Mouse (Mus musculus) embryonic facial prominence, embryonic 10.5 days (tissue): ENCODE results near the gene Nhlh1. TPM values are rescaled to one million over a fixed set of nuclear protein-coding genes. Genes with fewer than 3 reads are reported as not detected.
A peak's percentile ranks its signal among the peaks of the same experiment; 100 is the strongest.

Experiments used
- DNase-seq: peaks from one replicate; pipeline ENCODE4 v3.0.0-alpha.2; 2017; ENCODE audit warnings: low spot score
- H3K27ac ChIP-seq: fragments of 300-500 bp; sonication (generic); replicated peaks from 2 replicates; pipeline ENCODE4 v1.5.1; 2016; ENCODE audit warnings: mild to moderate bottlenecking
- H3K27me3 ChIP-seq: fragments of 300-500 bp; sonication (generic); replicated peaks from 2 replicates; pipeline ENCODE4 v1.6.1; 2016; ENCODE audit warnings: low read depth, mild to moderate bottlenecking; ENCODE audit not compliant: poor library complexity, severe bottlenecking
- H3K36me3 ChIP-seq: fragments of 300-500 bp; sonication (generic); replicated peaks from 2 replicates; pipeline ENCODE4 v1.6.1; 2016; ENCODE audit warnings: mild to moderate bottlenecking, moderate library complexity
- H3K4me1 ChIP-seq: fragments of 300-500 bp; sonication (generic); 2 replicates; pipeline ENCODE4 v1.6.1; 2016
- H3K4me3 ChIP-seq: fragments of 300-500 bp; sonication (generic); 2 replicates; pipeline ENCODE4 v1.5.1; 2016; ENCODE audit warnings: mild to moderate bottlenecking, moderate library complexity
- H3K9me3 ChIP-seq: fragments of 300-500 bp; sonication (generic); 2 replicates; pipeline ENCODE4 v1.6.1; 2016; ENCODE audit warnings: mild to moderate bottlenecking
- WGBS: fragments of 180-500 bp; shearing (Covaris S2); methylation state at CpG from one replicate; pipeline ENCODE4 v1.1.7; 2016; 5-methylcytosine and 5-hydroxymethylcytosine counted together
- polyA plus RNA-seq: library from polyadenylated mRNA; unstranded; fragments of >200 nt; fragmentation: Nextera tagmentation; extraction: Ambion mirVana; gene quantifications from 2 replicates; pipeline ENCODE4 v1.2.1, GENCODE M21; 2016

Nhlh1 gene
- polyA plus RNA-seq, 1 experiment from 2014 or later: 4.7 TPM

DNA sequence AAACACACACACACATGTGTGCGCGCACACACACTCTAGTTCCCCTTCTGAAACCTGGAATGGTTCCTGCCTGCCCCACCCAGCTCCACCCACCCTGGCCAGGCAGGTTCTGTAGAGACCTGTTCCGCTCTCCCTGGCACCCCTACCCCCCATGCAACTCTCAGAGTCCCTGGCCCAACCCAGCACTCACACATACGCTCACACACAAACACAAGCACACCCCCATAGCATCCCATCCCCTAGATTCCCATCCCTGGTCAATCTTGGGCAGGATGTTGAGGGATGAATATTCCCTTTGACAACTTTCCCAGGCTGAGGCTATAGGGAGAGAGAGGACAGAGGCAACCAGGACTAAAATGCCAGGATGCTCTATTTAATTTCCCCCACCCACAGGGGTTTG, 38.0 kb downstream of the Nhlh1 start:
- DNase-seq: no peak
- H3K27ac ChIP-seq: peak overlapping the region; percentile 78
- no peak overlapping the region for H3K4me3 ChIP-seq
- WGBS: 85% methylated on average over 4 of the region's 4 CpGs
- H3K9me3 ChIP-seq: no peaks in the 10 kb centered on the region
- H3K36me3 ChIP-seq: peaks cover 66% of the 10 kb centered on the region
- H3K27me3 ChIP-seq: no peaks in the 10 kb centered on the region
- peaks cover 92% of the 10 kb centered on the region for H3K4me1 ChIP-seq

DNA sequence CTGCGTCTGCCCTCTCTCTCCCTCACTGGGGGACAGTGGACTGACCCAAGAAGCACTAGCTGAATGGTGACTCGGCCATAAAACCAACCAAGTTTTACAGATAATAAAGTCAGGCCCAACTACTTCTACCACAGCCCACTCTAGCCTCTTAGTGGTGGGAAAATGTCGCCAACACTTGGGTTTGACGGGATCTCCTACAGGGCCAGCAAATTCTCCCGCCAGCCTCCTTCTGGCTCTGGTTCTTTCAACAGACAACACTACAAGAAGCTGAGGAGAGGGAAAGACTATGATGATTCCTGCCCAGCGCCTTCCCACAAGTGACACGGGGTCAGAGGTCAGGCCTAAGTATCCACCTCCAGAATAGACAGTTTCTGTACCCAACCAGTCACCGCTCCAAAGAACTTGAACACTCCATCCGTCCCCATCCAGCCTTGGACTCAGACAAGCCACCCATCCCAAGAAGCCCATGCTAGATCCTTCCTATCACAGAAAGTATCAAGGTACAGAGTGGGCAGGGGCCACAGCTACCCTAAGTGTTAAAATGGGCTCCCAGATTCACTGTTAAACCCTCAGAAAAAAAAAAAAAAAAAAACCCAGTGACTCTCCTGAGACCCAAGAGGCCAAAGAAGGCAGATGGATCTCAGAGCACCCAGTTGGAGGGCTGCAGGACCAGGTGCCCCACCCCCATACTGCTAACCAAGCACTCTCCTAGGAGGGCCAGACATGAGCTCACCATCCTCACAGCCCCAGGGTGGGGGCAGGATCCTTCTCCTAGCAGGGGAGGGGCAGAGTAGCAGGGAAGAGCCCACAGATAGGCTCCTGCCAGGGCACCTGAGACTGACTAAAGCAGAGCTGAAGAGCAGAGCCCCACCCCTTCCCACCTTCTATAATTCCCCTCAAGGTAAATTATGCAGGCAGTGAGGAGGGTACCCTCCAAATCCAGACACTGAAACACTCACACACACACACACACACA, 38.7 kb downstream of the Nhlh1 start:
- H3K27me3 ChIP-seq: no peaks in the 10 kb centered on the region
- H3K27ac ChIP-seq: peak overlapping the region; percentile 78
- H3K4me3 ChIP-seq: 0 out of 2 replicates have a peak overlapping the region, but pooled peaks have one; percentile 21
- peaks cover 60% of the 10 kb centered on the region for H3K36me3 ChIP-seq
- H3K4me1 ChIP-seq: peaks cover 91% of the 10 kb centered on the region
- H3K9me3 ChIP-seq: no peaks in the 10 kb centered on the region
- no peak for DNase-seq
- WGBS: 81% methylated on average over 9 of the region's 9 CpGs

DNA sequence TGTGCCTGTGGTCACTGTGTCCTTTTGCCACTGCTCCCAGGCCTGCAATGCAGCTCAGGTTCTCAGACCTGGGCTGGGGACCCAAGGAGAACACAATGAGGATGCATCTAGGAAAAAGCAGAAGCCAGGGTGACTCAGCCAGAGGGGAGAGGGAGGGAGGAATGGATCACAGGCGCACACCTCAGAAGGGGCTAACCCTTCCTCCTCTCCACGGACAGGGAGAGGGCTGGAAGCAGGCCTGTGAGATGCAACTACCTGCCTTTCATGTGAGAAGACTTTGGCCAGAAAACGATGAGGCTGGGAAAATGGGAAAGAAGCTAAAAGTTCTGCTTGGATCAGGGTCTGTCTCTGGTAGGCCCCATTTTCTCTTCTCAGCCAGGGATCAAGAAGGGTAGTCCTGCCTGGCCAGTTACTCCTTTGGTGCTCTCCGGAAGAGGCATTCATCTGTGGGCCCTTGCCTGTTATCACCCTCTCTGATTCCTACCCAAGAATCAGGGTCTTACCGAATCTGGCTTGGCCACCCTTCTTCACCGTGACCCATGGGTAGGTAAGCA, 39.8 kb downstream of the Nhlh1 start:
- 70% methylated on average over 6 of the region's 6 CpGs for WGBS
- Histone ChIP-seq H3K4me1 (peaks cover 92% of the 10 kb centered on the region), H3K9me3 (no peaks in the 10 kb centered on the region), H3K36me3 (peaks cover 61% of the 10 kb centered on the region), H3K27ac (peak overlapping the region; percentile 78), H3K27me3 (no peaks in the 10 kb centered on the region), H3K4me3 (peak overlapping the region; percentile 37)
- DNase-seq: no peak

GRCm38 (mm10) chr1:172016660-172017516, 40.5 kb downstream of the Nhlh1 start:
- Histone ChIP-seq H3K27ac (peak overlapping the region; percentile 78), H3K4me3 (peak overlapping the region; percentile 37), H3K9me3 (no peaks in the 10 kb centered on the region), H3K4me1 (peaks cover 87% of the 10 kb centered on the region), H3K27me3 (no peaks in the 10 kb centered on the region), H3K36me3 (peaks cover 61% of the 10 kb centered on the region)
- WGBS: 30% methylated on average over 6 of the region's 6 CpGs
- DNase-seq: peak; percentile 84

GRCm38 (mm10) chr1:172016031-172016430, 41.3 kb downstream of the Nhlh1 start:
- Histone ChIP-seq H3K9me3 (no peaks in the 10 kb centered on the region), H3K27me3 (no peaks in the 10 kb centered on the region), H3K36me3 (peaks cover 62% of the 10 kb centered on the region), H3K4me1 (peaks cover 84% of the 10 kb centered on the region), H3K4me3 (peak overlapping the region; percentile 37), H3K27ac (peak overlapping the region; percentile 78)
- WGBS: 82% methylated on average over 8 of the region's 8 CpGs
- no peak for DNase-seq

- Histone ChIP-seq H3K9me3 (no peaks in the 10 kb centered on the region), H3K27me3 (no peaks in the 10 kb centered on the region), H3K36me3 (peaks cover 62% of the 10 kb centered on the region), H3K4me3 (peak overlapping the region; percentile 37; the same call in 1 of the 2 replicates), H3K27ac (peak overlapping the region; percentile 78), H3K4me1 (peaks cover 78% of the 10 kb centered on the region)
- DNase-seq: no peak
- WGBS: 71% methylated on average over 9 of the region's 9 CpGs
These were observed 41.9 kb downstream of the Nhlh1 start for GRCm38 (mm10) chr1:172015312-172015939.

GRCm38 (mm10) chr1:172014771-172015170, 42.6 kb downstream of the Nhlh1 start:
- Histone ChIP-seq H3K36me3 (peaks cover 62% of the 10 kb centered on the region), H3K9me3 (no peaks in the 10 kb centered on the region), H3K4me3 (0 out of 2 replicates have a peak overlapping the region, but pooled peaks have one; percentile 21), H3K4me1 (peaks cover 71% of the 10 kb centered on the region), H3K27ac (peak overlapping the region; percentile 78), H3K27me3 (no peaks in the 10 kb centered on the region)
- 84% methylated on average over 9 of the region's 9 CpGs for WGBS
- no peak for DNase-seq

GRCm38 (mm10) chr1:172012030-172012429, 45.3 kb downstream of the Nhlh1 start:
- Histone ChIP-seq H3K4me3 (no peak overlapping the region), H3K27me3 (no peaks in the 10 kb centered on the region), H3K36me3 (peaks cover 73% of the 10 kb centered on the region), H3K9me3 (no peaks in the 10 kb centered on the region), H3K27ac (no peak overlapping the region), H3K4me1 (peaks cover 44% of the 10 kb centered on the region)
- DNase-seq: peak; percentile 76
- 29% methylated on average over 5 of the region's 5 CpGs for WGBS

- peaks cover 91% of the 10 kb centered on the region for H3K36me3 ChIP-seq
- peaks cover 26% of the 10 kb centered on the region for H3K4me1 ChIP-seq
- no peaks in the 10 kb centered on the region for H3K9me3 ChIP-seq
- H3K27me3 ChIP-seq: no peaks in the 10 kb centered on the region
- no peak for DNase-seq
- 91% methylated on average over 20 of the region's 20 CpGs for WGBS
- H3K27ac ChIP-seq: no peak overlapping the region
- H3K4me3 ChIP-seq: no peak overlapping the region
These were observed 47.1 kb downstream of the Nhlh1 start for GRCm38 (mm10) chr1:172010042-172010824.

GRCm38 (mm10) chr1:172009406-172009805, 48.0 kb downstream of the Nhlh1 start:
- no peaks in the 10 kb centered on the region for H3K27me3 ChIP-seq
- H3K4me1 ChIP-seq: peaks cover 18% of the 10 kb centered on the region
- no peaks in the 10 kb centered on the region for H3K9me3 ChIP-seq
- DNase-seq: no peak
- peaks cover 92% of the 10 kb centered on the region for H3K36me3 ChIP-seq
- no peak overlapping the region for H3K4me3 ChIP-seq
- no peak overlapping the region for H3K27ac ChIP-seq
- 96% methylated on average over 21 of the region's 21 CpGs for WGBS

- Histone ChIP-seq H3K4me1 (peaks cover 10% of the 10 kb centered on the region), H3K27me3 (no peaks in the 10 kb centered on the region), H3K4me3 (no peak overlapping the region), H3K36me3 (peaks cover 99% of the 10 kb centered on the region), H3K27ac (no peak overlapping the region), H3K9me3 (no peaks in the 10 kb centered on the region)
- no peak for DNase-seq
- 91% methylated on average over 9 of the region's 9 CpGs for WGBS
These were observed 49.0 kb downstream of the Nhlh1 start for GRCm38 (mm10) chr1:172008351-172008750.
